Mouse (Mus musculus) heart, postnatal 0 days (tissue): ENCODE measurements around the gene Styx.

Experiments used
- CTCF ChIP-seq: IDR thresholded peaks from 2 replicates; pipeline ENCODE4 v1.5.1; 2016; ENCODE audit warnings: antibody characterized with exemption, control low read depth, low read depth
- EP300 ChIP-seq: IDR thresholded peaks from 2 replicates; pipeline ENCODE4 v1.6.1; 2016; ENCODE audit warnings: antibody characterized with exemption, low read depth

- TF ChIP-seq EP300 (no peak), CTCF (no peak)
These were observed 27.6 kb upstream of the Styx start for GRCm38 (mm10) chr14:45323320-45323719.
